Mouse (Mus musculus) monocyte, adult 5-6 weeks (primary cell): Measurements from ENCODE around the gene Camta1. TPM values are rescaled to one million over a fixed set of nuclear protein-coding genes. Genes with fewer than 3 reads are reported as not detected.
"Not testable (repeated sequence)": the region's sequence is repeated elsewhere in the genome, so short reads cannot be mapped to it uniquely, and the experiment has no call there.

Experiments used
- ATAC-seq: fragments of 153-309, 156-312 bp; replicated peaks from 2 replicates; pipeline ENCODE4 v1.8.0; 2017; ENCODE audit warnings: mild to moderate bottlenecking; ENCODE audit not compliant: low TSS enrichment, insufficient number of reproducible peaks, severe bottlenecking, poor library complexity, low FRiP score
- total RNA-seq: library from RNA; stranded (forward); fragments of 200-1000, 200-491, 200-594 nt; gene quantifications from 3 replicates; pipeline ENCODE4 v1.2.3, GENCODE M21; 2017

The Camta1 gene
- total RNA-seq, 1 experiment from 2014 or later: 22.1 TPM

- ATAC-seq: no peak
Observed at GRCm38 (mm10) chr4:150879631-150880030, 982.0 kb downstream of the Camta1 start.

GRCm38 (mm10) chr4:150875393-150875792, 986.3 kb downstream of the Camta1 start:
- no peak for ATAC-seq

- ATAC-seq: not testable (repeated sequence)
Observed at GRCm38 (mm10) chr4:150874416-150874815, 987.3 kb downstream of the Camta1 start.

GRCm38 (mm10) chr4:150872681-150873080, 989.0 kb downstream of the Camta1 start:
- ATAC-seq: no peak

- no peak for ATAC-seq
Observed at GRCm38 (mm10) chr4:150872139-150872651, 989.5 kb downstream of the Camta1 start.

GRCm38 (mm10) chr4:150871392-150872138, 990.1 kb downstream of the Camta1 start:
- ATAC-seq: no peak

GRCm38 (mm10) chr4:150870963-150871391, 990.7 kb downstream of the Camta1 start:
- ATAC-seq: no peak

GRCm38 (mm10) chr4:150869276-150870197, 992.1 kb downstream of the Camta1 start:
- no peak for ATAC-seq

GRCm38 (mm10) chr4:150868859-150869258, 992.8 kb downstream of the Camta1 start:
- no peak for ATAC-seq

- no peak for ATAC-seq
Observed at GRCm38 (mm10) chr4:150868161-150868560, 993.5 kb downstream of the Camta1 start.

Other genes starting within 250 kb of the Camta1 start
- 20.1 to 46.9 TPM (median 23.0 TPM) in 3 replicates for gene Dnajc11, start 71.8 kb upstream of the Camta1 start, total RNA-seq
- gene Thap3, start 127.1 kb upstream of the Camta1 start, total RNA-seq: 7.5 to 11.4 TPM (median 10.5 TPM) in 3 replicates
- gene Phf13, start 134.4 kb upstream of the Camta1 start, total RNA-seq: 6.7 to 8.8 TPM (median 7.8 TPM) in 3 replicates
- 7.1 to 11.1 TPM (median 9.6 TPM) in 3 replicates for gene Klhl21, start 146.9 kb upstream of the Camta1 start, total RNA-seq
- 4.1 to 10.8 TPM (median 9.1 TPM) in 3 replicates for gene Zbtb48, start 165.8 kb upstream of the Camta1 start, total RNA-seq
- not detected in 3 replicates for gene Tas1r1, start 176.7 kb upstream of the Camta1 start, total RNA-seq
- 12.1 to 23.8 TPM (median 16.9 TPM) in 3 replicates for gene Nol9, start 177.4 kb upstream of the Camta1 start, total RNA-seq
- 2.5 to 8.2 TPM (median 5.6 TPM) in 3 replicates for gene Plekhg5, start 210.6 kb upstream of the Camta1 start, total RNA-seq